Mouse (Mus musculus): ENCODE results near the gene Olfr881. TPM values are rescaled to one million over a fixed set of nuclear protein-coding genes. Genes with fewer than 3 reads are reported as not detected.

Gene Olfr881
- not detected in 2 replicates for polyA plus RNA-seq (2012; rRNA removed)

GRCm38 (mm10) chr9:37991525-37991924 lies at the start of gene Olfr881:
Olfr881 (plus strand) TSS chr9:37991825.
- DNase-seq (ENCODE audit: low spot score), result no peak

- DNase-seq (ENCODE audit: low spot score), result no peak
These were observed 7.1 kb downstream of the Olfr881 start for GRCm38 (mm10) chr9:37998581-37999204.

GRCm38 (mm10) chr9:38000021-38000420 lies 8.4 kb downstream of the Olfr881 start:
- DNase-seq (ENCODE audit: low spot score), result no peak

GRCm38 (mm10) chr9:38025508-38025907 lies 33.9 kb downstream of the Olfr881 start, which contains the start of gene Olfr883:
Olfr883 (plus strand) TSS chr9:38025808.
- DNase-seq (ENCODE audit: low spot score), result no peak

Other genes with a start within 250 kb of the Olfr881 start
- gene Olfr874, start 246.7 kb upstream of the Olfr881 start, polyA plus RNA-seq (2012; rRNA removed), result not detected in 2 replicates
- gene Olfr875, start 220.0 kb upstream of the Olfr881 start, polyA plus RNA-seq (2012; rRNA removed), result not detected in 2 replicates
- gene Olfr876, start 188.8 kb upstream of the Olfr881 start, polyA plus RNA-seq (2012; rRNA removed), result not detected in 2 replicates
- not detected in 2 replicates for gene Olfr877, start 137.6 kb upstream of the Olfr881 start, polyA plus RNA-seq (2012; rRNA removed)
- not detected in 2 replicates for gene Olfr145, start 95.1 kb upstream of the Olfr881 start, polyA plus RNA-seq (2012; rRNA removed)
- gene Olfr878, start 74.0 kb upstream of the Olfr881 start, polyA plus RNA-seq (2012; rRNA removed), result not detected in 2 replicates
- not detected in 2 replicates for gene Olfr883, start 34.0 kb downstream of the Olfr881 start, polyA plus RNA-seq (2012; rRNA removed)
- gene Olfr884, start 54.7 kb downstream of the Olfr881 start, polyA plus RNA-seq (2012; rRNA removed), result not detected in 2 replicates
- not detected in 2 replicates for gene Olfr885, start 69.5 kb downstream of the Olfr881 start, polyA plus RNA-seq (2012; rRNA removed)
- not detected in 2 replicates for gene Olfr887, start 92.2 kb downstream of the Olfr881 start, polyA plus RNA-seq (2012; rRNA removed)
- gene Olfr888, start 116.3 kb downstream of the Olfr881 start, polyA plus RNA-seq (2012; rRNA removed), result not detected in 2 replicates
- not detected in 2 replicates for gene Olfr889, start 123.4 kb downstream of the Olfr881 start, polyA plus RNA-seq (2012; rRNA removed)
- not detected in 2 replicates for gene Olfr890, start 150.7 kb downstream of the Olfr881 start, polyA plus RNA-seq (2012; rRNA removed)
- not detected in 2 replicates for gene Olfr891, start 189.0 kb downstream of the Olfr881 start, polyA plus RNA-seq (2012; rRNA removed)
- 0.18 and 0.36 TPM in 2 replicates for gene Olfr893, start 216.5 kb downstream of the Olfr881 start, polyA plus RNA-seq (2012; rRNA removed)
- gene Olfr894, start 226.2 kb downstream of the Olfr881 start, polyA plus RNA-seq (2012; rRNA removed), result not detected in 2 replicates